Mouse (Mus musculus) T-helper 2 cell (primary cell): ENCODE measurements at regions not wholly inside any gene's neighbourhood (a gene's known extent, or its start where the extent isn't known, plus 50 kb on each side); places are given as distances from the start of the nearest gene placed in this dataset.

Source experiments
- in situ Hi-C: fragments of 300-600 bp; cut with MboI, MseI; formaldehyde crosslinking; loops from one replicate; pipeline ENCODE4 v1.15.1; 2025; ENCODE audit warnings: high pct_unique_total_duplicates

DNA sequence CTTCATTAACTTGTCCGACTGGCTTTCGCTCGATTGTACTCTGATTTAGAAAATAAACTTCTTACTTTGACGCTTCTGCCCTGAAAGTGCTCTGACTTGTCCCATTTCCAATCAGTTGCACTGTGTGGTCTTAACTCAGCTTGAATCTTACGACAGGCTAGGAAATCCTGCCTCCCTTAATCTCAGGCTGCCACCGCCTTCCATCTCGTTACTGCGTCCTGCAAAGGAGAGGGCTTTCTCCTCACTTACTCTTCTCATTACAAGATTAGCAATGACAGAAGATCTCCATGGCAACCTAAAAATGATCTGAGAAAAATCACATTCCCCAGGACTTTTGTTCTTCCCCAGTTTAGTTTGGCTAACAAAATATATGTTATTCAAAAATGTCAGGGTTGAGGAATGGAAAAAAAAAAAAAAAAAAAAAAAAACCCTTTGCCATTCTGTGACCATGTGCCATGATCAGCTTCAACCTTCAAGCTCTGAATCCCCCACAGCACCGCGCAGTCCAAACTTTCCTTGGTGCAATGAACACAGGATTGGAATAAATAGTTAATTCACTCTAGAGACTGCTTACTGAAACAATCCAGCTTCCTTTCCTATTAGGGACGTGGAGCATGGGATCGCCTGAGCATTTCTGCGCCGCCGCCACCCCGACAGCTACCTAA, 494.1 kb downstream of the Lmo4 start:
- in situ Hi-C loops = no loop called here

DNA sequence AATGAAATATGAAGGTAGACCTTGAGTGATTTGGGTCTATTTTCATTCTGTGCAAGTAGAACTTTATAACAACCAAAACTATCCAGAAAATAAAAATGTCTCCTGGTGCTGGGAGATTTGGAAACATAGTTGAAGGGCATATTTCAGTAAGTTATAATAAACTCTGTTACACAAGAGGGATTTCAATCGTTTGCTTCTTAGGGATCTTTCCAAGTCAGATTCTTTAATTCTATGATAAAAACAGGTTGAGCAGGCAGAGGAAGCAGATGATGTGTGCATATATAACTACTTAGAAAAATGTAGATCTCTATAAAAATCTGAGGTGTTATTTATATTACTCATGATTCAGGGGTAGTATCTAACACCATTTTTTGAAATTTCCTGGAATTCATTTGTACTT, 498.3 kb downstream of the Lmo4 start:
- in situ Hi-C loops = no loop called here

DNA sequence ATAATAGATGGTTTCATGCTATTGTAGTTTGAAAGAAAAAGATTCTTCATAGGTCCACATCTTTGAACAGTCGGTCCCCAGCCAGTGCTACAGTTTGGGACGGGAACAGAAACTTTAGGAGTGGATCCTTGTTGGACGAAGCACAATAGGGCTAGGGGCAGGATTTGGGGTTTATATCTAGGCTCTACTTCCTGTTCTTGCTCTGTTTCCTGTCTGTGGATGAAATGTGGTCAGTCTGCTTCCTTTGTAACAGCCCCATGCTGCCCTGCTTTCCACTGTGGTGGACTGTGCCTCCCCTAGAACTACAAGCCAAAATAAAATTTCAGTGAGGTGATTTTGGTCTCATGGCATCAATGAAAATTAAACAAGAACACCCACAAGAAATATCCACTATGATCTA, 510.2 kb downstream of the Lmo4 start:
- in situ Hi-C loops = no loop called here

DNA sequence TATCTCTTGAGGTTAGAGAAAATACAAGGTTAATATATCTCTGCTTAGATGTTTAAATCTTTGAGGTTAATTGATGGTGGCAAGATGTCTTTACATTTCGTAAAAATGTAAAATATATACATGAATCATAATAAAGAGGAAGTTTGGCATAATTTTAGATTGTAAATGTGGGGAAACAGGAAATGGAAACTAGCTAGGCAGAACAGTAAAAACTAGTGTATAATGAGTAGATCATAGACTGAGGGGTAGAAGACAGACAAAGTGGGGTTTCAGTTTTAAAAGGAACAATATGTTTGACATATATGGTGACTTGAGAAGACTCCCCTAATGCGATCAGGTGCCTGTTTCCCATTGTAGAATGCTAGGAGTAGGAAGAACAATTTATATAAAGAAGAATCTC, 519.3 kb downstream of the Lmo4 start:
- in situ Hi-C loops = no loop called here

DNA sequence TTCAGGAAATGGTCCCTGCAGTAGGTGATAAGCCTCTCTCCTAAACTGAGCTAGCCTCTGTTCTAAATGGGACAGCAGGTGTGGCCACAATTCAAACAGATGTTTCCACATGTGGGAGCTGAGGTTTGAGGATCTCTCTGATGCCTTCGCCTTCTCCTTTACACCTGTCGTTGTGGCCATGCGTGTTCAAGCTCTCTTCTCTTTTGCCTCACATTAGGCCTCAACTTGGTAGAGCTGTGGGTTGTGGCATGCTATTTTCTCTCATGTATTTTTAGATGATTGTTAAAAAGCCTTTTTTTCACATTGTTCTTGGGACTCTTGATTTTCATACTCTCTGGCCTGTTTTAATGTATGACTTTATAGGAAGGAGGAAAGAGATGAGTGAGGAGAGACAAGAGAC, 526.8 kb downstream of the Lmo4 start:
- in situ Hi-C loops = no loop called here

DNA sequence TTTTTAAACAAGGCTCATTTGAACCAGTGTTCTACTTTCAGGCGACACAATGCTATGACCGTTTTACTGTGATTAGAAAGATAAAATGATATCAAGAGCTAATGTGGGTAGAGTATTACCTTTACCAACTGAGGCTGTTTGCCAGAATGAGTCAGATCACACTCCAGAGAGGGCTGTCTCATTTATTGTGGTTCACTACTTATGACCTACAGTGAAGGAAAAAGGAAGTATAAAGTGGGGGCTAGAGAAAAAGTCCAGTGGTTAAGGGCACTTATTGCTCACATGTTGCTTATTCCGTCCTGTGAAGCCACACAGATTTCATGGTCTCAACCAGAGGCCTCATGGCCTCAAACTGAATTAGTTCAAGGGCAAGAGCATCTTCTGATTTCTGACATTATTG, 530.2 kb downstream of the Lmo4 start:
- in situ Hi-C loops = no loop called here

DNA sequence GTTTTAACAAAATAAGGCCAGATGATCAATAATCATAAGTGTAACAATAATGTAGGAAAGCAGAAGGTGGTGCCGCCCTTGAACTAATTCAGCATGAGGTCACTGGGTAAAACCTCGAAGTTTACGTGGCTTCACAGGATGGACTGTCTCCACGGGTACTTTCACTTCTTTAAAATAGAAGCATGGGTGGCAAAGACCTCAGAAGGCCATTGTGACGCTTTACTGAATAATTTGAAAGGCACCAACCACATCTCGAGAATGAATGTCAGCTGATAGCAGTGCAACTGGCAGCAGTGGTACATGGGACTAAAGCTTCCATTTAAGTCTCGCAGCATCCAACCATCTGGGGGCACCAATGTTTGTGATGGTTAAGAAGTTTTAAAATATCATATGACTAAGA, 530.6 kb downstream of the Lmo4 start:
- in situ Hi-C loops = no loop called here

DNA sequence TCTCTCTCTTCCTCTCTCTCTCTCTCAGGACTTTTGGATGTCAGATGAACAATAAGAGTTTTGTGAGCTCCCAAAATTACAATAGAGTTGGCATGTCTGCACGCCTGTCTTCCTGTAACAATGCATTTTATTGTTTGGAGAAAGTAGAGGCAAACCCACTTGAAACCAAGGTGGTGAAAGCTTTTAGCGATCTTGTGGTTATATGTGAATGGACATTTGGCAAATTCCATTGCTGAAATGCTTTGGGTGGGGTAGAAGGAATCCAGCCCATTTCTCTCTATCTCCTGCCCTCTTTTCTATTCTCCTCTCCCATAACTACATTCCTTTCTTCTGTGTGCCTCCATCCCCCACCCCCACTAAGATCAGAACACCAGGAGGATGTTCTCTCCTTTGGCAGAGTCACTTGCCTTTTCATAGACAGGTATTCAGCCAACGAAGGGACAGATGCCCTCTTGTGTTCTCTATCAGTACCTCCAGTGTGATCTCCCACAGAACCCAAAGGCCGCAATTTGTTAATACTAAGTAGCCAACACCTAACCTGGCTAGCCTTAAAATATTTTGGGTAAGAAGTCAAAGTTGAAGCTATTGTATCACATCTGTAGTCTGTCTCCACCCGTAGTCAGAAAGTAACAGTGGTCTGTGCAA, 542.9 kb downstream of the Lmo4 start:
- in situ Hi-C loops = no loop called here

DNA sequence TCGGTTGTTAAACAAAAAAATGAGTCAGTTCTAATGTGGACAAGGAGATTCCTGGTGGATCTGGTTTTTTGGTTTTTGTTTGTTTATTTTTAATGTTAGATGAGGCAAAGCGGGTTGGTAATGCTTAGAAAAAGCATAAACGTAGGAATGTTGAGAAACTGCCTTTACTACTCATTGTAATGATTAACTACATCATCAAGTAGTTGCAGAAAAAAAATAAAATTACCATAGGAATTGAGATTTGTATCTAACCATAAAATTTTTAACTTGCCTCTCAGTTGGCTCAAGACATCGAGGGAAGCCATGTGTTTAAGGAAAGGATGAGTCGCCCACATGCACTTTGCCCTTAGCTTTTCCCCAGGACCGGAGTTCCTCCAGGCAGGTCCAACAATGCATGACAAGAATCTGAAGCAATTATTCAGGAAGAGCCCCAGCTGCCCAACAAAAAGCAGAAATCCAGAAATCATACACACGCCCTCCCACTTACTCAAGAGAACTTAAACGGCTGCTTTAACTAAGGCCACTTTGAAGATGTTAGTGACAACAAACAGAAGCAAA, 545.5 kb downstream of the Lmo4 start:
- in situ Hi-C loops = no loop called here

DNA sequence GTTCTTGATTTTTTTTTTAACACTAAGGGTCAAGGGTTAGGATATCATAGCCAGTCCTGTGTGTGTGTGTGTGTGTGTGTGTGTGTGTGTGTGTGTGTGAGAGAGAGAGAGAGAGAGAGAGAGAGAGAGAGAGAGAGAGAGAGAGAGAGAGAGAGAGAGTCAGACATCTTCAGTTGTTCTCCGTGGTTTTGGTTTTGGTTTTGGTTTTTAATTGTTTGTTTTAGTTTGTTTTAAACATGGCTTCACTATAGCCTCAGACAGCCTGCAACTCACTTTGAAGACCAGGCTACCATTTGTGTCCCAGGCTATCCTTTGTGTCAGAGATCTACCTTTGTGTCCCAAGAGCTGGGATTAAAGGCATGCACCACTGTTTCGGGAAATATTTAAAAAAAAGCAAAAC, 557.8 kb downstream of the Lmo4 start:
- in situ Hi-C loops = no loop called here

DNA sequence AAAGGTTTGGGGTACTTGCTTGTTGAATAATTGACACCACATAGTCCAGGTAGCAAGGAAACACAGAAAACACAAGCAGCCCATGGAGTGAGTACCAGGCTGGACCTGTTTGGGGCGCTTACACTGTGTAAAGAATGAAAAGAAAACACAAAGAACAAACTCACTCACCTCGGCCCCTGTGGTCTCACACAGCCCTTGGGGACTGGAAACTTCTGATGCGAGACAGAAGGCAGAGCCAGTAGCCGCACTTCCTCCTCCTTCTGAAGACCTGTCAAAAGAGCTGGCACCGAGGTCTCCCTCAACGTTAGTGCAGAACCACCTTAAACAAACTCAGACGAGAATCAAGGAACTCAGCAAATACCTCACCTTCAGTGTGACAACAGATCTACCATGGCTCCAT, 558.2 kb downstream of the Lmo4 start:
- in situ Hi-C loops = no loop called here

DNA sequence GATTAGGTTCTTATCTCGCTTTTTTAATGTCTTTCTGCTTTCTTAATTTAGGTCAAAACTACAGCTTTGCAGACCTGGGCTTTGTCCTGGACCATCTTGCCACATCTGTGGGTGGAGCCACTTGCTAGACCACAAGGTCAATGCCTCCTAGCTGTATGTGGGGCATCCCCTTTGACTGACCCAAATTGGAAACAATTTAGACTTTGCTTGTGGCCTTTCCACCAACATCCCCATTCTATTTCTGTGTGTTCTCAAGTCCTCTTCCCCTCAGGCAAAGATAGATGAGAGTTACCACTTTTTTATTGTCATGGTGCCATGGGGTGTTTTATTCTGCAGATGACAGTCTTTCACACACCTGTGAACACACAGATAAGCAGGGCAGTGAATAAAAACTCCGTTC, 572.0 kb downstream of the Lmo4 start:
- in situ Hi-C loops = no loop called here

DNA sequence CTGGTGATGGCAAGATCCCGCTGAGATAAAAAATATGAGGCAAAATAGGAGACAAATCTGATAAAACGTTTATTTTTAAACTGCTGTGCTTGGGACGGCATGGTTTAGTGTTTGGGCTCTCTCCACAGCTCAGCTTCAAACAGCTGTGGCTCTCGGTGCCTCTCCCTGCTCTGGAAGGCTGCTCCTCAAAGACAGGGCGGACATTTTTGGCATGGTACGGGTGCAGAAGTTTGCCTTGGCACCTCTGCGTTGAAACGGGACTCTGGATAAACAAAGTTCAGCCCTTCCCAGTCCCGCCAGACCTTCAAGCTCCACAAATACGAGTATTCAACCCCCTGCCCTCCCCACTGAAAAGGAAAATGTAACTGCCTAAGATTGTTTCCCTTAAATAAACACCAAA, 573.8 kb downstream of the Lmo4 start:
- in situ Hi-C loops = no loop called here

DNA sequence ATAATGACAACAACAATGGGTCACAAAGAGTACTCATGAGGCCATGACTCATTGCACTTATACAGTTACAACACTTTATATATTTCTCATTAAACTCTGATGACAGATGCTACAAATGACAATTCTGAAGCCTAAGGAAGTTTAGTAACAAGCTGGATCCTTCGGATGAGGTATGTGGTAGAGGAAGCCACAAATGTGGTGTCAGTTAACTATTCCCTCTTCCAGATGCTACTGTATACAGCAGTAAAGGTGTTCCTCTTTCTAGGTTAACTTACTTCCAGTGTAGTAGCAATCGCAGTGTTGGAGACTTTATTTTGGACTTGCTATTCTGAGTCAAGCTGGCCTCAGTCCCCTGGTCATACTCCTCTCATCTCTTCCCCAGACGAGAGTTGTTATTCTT, 580.1 kb downstream of the Lmo4 start:
- in situ Hi-C loops = no loop called here

DNA sequence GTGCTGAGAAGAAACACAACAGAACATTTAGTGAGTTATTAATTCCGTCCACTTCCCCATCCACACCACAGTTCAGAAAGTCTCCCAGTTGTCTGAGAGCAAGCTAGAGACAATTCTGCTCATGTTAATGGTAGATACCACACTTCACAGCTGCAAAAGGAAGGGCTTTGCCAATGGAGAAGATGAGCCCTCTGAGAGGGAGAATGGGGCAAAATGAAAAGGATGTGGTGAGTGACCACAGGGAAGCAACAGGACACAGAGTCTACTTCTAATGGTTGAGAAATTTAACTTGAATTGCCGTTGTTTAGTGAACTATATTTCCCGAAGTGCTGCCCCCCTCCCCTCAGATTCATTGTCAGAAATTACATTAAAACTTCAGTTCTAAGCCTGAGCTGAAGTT, 582.7 kb downstream of the Lmo4 start:
- in situ Hi-C loops = no loop called here

DNA sequence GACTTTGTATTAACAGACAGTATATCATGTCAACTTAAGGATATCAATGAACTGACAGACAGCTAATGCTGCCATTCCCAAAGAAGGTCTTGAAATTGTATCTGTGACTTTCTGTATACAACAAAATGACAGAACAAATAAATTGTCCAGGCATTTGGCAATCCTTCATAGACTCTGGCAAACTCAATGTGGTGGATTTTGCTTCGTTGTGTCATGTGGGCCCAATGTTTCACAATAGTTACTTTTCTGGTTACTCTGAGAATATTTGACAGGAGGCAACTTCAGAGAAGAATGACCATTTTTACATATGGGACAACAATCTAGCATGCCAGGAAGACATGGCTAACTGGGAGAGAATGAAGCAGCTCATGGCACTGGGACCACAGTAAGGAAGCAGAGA, 585.9 kb downstream of the Lmo4 start:
- in situ Hi-C loops = no loop called here

DNA sequence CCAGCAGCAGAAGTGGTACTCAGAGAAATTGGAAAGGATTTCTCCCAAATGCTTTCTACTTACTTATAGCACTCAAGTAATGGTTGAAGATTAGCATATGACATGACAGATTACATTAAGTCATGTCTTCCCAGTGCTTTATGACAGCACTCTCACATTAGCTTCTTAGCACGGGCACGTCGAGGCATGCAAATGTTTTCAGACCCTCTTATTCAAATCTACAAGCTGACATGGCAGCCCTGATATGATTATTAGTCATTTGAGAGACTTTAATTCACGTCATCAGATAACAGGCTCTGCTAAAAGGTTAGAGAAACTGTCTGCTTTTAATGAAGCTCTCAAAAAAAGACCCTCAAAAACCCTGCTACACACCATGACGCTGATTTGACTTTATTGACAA, 590.1 kb downstream of the Lmo4 start:
- in situ Hi-C loops = no loop called here

DNA sequence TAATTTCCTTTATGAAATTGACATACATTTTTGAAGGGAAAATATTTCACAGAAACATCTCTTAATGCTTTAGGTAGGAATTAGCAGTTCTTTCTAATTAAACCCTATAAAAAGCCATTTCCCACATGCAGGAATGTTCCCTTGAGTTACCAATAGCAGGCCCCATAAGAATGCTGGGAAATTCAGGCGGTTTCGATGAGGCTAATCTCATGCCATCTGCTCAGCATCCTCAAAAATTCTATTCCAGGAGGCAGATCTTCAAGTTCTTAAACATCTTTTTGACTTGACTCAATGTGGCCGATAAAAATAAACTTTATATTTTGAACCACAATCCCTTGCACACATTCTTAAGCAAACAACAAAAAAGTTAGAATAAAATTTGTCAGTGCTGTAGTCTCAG, 591.0 kb downstream of the Lmo4 start:
- in situ Hi-C loops = no loop called here

DNA sequence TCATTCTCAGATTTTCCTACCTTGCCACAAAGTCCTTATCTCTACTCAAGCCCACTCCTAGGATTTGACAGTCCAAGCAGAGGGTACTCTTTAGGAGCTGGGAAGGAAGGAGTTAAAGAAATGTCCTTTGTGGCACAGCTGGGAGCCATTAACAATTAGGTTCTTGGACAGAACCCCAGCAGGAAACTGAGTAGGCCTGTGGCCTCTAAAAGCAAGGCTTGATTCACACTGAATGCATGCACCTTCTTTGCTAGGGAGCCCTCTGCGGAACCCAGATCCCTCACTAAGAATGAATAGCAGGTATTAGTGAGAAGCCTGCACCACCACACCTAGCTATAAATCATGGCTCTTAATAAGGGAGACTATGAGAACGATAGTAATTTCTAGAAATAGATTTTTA, 595.3 kb downstream of the Lmo4 start:
- in situ Hi-C loops = no loop called here

DNA sequence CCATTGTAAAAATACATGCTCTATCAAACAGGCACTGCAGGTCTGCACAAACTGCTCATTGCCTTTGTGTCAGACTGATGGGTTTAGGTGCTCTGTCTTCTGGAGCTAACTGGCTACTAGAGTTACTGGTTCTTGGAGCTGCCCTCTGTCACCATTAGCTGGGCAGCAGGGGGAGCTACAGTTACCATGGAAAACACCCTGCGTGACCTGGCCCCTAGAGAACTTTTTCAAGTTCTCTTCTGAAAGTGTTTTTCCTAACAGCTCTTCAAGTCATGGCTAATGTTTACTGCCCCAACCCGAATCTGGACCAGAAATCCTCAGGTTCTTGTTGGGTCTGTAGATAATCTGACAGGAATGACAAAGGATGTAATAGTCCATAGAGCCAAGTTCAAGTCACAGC, 605.9 kb downstream of the Lmo4 start:
- in situ Hi-C loops = no loop called here

DNA sequence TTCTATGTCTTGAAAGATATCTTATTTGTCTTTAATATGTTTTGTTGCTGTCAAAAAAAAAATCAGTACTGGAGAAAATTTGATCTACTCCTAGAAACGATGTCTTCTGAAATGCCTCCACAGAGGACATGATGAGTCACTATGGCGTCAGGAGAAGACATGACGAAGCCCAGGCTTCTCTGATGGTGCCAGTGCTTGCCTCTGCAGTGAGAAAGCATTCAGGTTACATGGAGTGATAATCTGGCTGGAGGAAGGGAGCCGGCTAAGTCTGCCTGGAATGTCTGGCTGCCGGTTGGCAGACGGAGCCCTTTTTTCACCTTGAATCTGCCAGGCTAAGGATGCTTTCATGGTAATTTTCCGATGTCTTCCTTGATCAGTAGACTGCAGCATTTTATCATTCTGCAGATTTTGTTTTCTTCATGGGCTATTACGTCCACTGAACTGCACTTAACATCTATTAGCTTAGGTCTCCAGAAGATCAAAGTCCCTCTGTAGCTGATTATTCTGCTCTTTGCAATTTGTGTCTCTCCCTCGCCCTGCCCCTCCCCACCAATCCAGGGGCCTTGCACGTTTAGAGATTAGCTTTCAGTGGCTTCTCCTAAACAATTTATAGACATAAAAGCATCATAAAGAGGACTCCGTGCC, 607.9 kb downstream of the Lmo4 start:
- in situ Hi-C loops = no loop called here

DNA sequence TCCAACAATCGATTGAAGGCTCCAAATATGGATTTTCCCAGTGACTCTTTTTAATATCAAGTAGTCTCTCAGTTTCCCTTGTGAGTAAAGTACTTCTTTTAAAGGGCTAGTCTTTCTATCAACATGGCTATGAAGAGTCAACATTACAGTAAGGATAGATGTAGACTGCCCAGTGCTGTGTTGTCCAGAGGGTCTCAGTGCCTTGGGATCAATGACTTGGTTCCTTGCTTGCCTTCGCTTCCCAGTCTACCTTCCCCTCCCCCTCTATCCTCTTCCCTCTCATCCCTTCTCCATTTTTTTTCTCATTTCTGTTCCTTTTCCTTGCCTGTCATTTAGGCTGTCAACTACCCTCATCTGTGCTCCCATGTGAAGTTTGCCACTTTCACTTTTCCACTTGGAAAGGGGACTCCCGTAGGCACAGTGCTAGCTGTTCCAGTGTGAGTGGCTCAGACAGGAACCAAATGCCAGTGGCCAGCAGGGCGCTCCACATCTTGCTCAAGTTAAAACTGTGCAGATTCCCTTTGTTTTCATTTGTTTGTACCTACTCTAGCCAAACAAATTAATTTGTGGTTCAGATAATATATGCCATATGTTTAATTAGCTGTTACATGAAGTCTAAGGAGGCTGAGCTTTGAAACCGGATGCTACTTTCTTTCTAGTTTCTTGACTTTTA, 608.9 kb downstream of the Lmo4 start:
- in situ Hi-C loops = no loop called here

DNA sequence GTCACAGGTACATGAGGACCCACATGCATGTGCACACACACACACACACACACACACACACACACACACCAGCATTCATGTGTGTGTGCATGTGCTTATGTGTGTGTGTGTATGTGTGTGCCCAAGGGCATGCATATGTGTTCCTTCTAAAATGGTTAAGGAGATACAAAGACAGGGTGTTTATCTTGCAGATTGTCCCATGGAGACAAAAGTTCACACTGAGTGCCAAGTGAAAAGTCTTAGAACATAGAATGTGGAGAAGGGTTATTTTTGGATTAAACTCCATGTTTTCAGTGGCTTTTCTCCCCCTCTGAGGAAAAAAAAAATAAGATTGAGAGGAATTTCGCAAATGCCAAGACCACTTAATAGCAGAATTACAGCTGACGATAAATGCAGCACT, 609.9 kb downstream of the Lmo4 start:
- in situ Hi-C loops = no loop called here
